Mouse (Mus musculus): Measurements from ENCODE around the gene Mrpl36. TPM values are rescaled to one million over a fixed set of nuclear protein-coding genes. Genes with fewer than 3 reads are reported as not detected.

Gene Mrpl36
- 22.5 TPM for total RNA-seq (2023)

DNA sequence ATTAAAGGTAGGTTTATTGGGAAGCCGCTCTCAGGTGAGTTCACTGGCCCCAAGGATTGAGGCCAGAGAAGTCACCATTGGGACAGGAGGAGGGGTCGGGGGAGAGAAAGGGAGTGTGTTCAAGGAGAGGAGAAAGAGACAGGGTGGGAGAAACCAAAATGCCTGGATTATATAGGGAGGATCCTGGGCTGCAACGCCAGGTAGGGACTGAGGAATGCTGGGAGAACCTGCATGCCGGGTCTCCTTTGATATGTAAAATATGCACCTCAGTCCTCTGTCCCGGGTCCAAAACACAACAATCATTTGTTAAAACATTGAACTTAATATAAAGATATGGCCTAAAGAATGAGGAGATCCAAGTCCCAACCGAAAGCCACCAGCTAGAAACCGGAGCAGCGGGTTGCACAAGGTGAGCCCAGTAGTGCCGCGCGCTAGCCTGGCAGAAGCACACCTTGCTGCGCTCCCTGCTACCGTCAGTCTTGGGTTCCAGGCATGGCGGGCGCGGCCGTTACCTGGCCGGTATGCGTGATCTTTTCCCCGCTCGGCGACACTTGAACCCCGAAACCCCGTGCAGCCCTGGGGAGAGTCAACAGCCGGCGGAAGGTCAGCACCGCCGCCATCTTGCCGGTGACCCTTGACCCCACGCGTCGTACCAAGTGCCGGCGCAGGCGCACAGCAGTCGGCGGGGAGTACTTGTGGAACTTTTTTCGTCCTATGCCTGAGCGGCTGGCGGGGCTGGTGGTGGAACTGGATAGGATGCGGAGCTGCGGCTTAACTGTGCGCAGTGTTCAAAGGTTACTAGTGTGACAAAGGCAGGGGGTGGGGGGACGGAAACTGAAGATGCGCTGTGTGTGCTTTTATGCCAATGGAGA lies at the start of gene Mrpl36, which contains the start of gene Ndufs6:
Gene Mrpl36, plus strand, starts transcription at position 687 of the 872 bp plus-strand sequence.
Gene Ndufs6, minus strand, starts transcription at position 716 of the 872 bp plus-strand sequence.

Other genes with a start within 250 kb of the Mrpl36 start
- not detected for gene Irx4, start 68.0 kb upstream of the Mrpl36 start, total RNA-seq (2023)
- gene Ndufs6, start within 50 bp of the Mrpl36 start, total RNA-seq (2023) = 56.2 TPM
- gene Lpcat1, start 138.7 kb downstream of the Mrpl36 start, total RNA-seq (2023) = 26.9 TPM
- gene Slc6a3, start 208.2 kb downstream of the Mrpl36 start, total RNA-seq (2023) = not detected

All from CD8-positive naive resting alpha-beta T cell, adult 57 days (primary cell).